Mouse (Mus musculus) G1E (cell line): ENCODE data around the gene Map1lc3a.

Experiments
- CTCF ChIP-seq: IDR thresholded peaks from 2 replicates; pipeline ENCODE4 v1.5.1; 2012; ENCODE audit warnings: low read depth, low read length, inconsistent platforms, mixed read lengths
- GATA2 ChIP-seq: IDR thresholded peaks from 2 replicates; pipeline ENCODE4 v1.6.1; 2012; ENCODE audit warnings: low read depth, low read length, inconsistent platforms, borderline replicate concordance
- TAL1 ChIP-seq: conservative IDR thresholded peaks from 2 replicates; pipeline ENCODE4 v1.6.1; 2012; ENCODE audit warnings: low read depth, low read length, inconsistent platforms, mixed read lengths

DNA sequence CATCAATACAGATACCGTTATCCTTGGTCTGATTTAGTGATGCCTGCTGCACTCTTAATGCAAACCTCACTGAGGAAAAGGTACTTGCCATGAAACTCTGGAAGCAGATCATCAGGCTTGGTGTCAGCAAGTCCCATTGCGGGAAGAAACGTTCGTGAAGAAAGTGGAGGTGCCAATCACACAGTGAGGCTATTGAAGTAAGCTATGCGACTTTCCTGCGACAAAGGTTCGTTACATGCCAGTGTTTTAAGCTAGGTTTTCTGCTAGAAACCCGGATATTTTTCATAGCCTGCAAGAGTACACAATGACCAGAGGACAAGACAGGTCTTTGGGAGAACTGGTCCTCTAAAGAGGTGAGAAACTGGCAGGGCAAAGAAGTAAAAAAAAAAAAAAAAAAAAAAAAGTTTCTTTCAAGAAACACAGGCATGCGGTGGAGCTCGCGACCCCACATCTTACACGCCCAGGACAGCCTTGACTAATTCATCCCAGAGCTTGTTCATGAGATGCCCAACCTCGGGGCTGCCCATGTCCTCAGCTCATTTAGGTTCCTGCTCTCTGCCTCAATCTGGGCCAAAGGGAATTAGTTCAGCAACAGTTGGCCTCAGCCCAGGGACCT, 40.2 kb upstream of the Map1lc3a start:
- TF ChIP-seq TAL1 = no peak
- no peak for TF ChIP-seq GATA2
- no peak for TF ChIP-seq CTCF
